Mouse (Mus musculus): ENCODE measurements around the gene Zswim2. TPM values are rescaled to one million over a fixed set of nuclear protein-coding genes. Genes with fewer than 3 reads are reported as not detected.

Gene Zswim2
- polyA plus RNA-seq, 1 experiment, result not detected

- no peak for TF ChIP-seq GATA1 (IDR thresholded peaks at IDR 0.05; ENCODE audit: borderline replicate concordance, low read length)
- H3K27me3 ChIP-seq (replicated peaks), result no peaks in the 10 kb centered on the region
- no peaks in the 10 kb centered on the region for H3K9me3 ChIP-seq
- H3K4me3 ChIP-seq (replicated peaks), result no peak overlapping the region
- H3K36me3 ChIP-seq (replicated peaks; ENCODE audit: low read length), result no peaks in the 10 kb centered on the region
- no peaks in the 10 kb centered on the region for H3K4me1 ChIP-seq
Measured at GRCm38 (mm10) chr2:83901896-83902540, 39.0 kb downstream of the Zswim2 start.

DNA sequence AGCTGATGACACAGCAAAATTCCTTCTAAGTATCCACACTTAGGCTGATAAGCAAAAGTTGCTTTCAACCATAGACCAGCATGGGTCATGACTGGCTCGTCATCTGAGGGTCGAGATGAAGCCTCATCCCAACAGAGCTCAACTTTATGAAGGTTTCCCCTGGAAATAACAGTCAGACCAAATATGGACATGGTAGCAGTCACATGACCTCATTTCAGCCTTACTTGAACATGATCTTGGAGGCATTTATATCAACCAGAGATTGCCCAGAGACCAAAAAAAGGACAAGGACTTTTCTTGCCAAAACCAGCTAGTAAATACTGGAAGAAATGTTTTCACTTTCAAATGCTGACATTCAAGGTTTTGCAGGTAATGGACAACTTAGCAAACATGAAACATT is 47.3 kb downstream of the Zswim2 start:
- H3K27me3 ChIP-seq (replicated peaks), result no peaks in the 10 kb centered on the region
- H3K4me1 ChIP-seq, result no peaks in the 10 kb centered on the region
- TF ChIP-seq FLI1 (IDR thresholded peaks at IDR 0.05; ENCODE audit: low read length) (no peak), GATA1 (IDR thresholded peaks at IDR 0.05; ENCODE audit: borderline replicate concordance, low read length) (no peak)
- H3K36me3 ChIP-seq (replicated peaks; ENCODE audit: low read length), result no peaks in the 10 kb centered on the region
- H3K4me3 ChIP-seq (replicated peaks), result no peak overlapping the region
- H3K9me3 ChIP-seq, result no peaks in the 10 kb centered on the region

DNA sequence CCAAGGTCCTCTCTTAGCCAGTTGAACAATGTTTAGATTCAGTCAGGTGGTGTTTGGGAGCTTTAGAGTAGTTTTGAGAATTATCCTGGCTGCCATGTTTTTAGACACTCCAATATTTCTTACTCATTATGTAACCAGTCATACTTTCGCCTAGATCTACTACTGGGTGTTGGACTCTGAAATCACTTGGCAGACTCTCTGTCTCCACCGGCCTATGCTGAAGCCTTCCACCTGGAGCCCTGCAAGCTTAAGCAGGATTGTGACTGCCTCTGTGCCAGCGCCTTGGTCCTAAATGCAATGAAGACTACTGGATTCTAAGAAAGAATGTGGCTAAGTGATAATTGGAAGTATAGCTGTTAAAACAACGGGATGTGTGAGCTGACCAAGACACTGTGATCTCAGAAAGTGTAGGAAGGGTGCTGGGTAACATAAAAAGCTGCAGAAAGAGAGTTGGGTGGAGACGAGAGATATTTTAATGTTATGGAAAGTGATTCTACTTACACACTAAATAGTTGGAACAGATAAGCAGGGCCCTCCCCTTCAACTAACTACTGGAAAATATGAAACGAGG is 57.1 kb downstream of the Zswim2 start:
- H3K4me3 ChIP-seq (replicated peaks), result no peak overlapping the region
- H3K36me3 ChIP-seq (replicated peaks; ENCODE audit: low read length), result no peaks in the 10 kb centered on the region
- H3K4me1 ChIP-seq, result no peaks in the 10 kb centered on the region
- no peaks in the 10 kb centered on the region for H3K27me3 ChIP-seq (replicated peaks)
- TF ChIP-seq GATA1 (IDR thresholded peaks at IDR 0.05; ENCODE audit: borderline replicate concordance, low read length) (no peak), FLI1 (IDR thresholded peaks at IDR 0.05; ENCODE audit: low read length) (no peak)
- 0 out of 2 replicates have a peak, but pooled peaks cover 6% of the 10 kb centered on the region for H3K9me3 ChIP-seq

Other genes starting within 250 kb of the Zswim2 start
- 7.1 and 10.6 TPM in 2 replicates for gene Itgav, start 216.8 kb downstream of the Zswim2 start, polyA plus RNA-seq (2012; ENCODE audit: insufficient read depth, low replicate concordance)
- not detected in 2 replicates for gene Fam171b, start 128.6 kb downstream of the Zswim2 start, polyA plus RNA-seq (2012; ENCODE audit: insufficient read depth, low replicate concordance)
- 0.66 TPM in 1 of 2 replicates, not detected in the other for gene Gm13698, start 14.5 kb upstream of the Zswim2 start, polyA plus RNA-seq (2012; ENCODE audit: insufficient read depth, low replicate concordance)
- 0.66 TPM in 1 of 2 replicates, not detected in the other for gene Gm13693, start 20.3 kb upstream of the Zswim2 start, polyA plus RNA-seq (2012; ENCODE audit: insufficient read depth, low replicate concordance)
- gene Gm13695, start 26.1 kb upstream of the Zswim2 start, polyA plus RNA-seq (2012; ENCODE audit: insufficient read depth, low replicate concordance), result not detected in 2 replicates
- gene Gm13696, start 31.9 kb upstream of the Zswim2 start, polyA plus RNA-seq (2012; ENCODE audit: insufficient read depth, low replicate concordance), result 0.66 TPM in 1 of 2 replicates, not detected in the other
- 0.66 TPM in 1 of 2 replicates, not detected in the other for gene Gm13694, start 37.7 kb upstream of the Zswim2 start, polyA plus RNA-seq (2012; ENCODE audit: insufficient read depth, low replicate concordance)
- gene Gm13697, start 43.5 kb upstream of the Zswim2 start, polyA plus RNA-seq (2012; ENCODE audit: insufficient read depth, low replicate concordance), result 0.66 TPM in 1 of 2 replicates, not detected in the other
- gene Gm13691, start 49.3 kb upstream of the Zswim2 start, polyA plus RNA-seq (2012; ENCODE audit: insufficient read depth, low replicate concordance), result 0.66 TPM in 1 of 2 replicates, not detected in the other

All from megakaryocyte, embryonic 14.5 days (primary cell).